Mouse (Mus musculus) urinary bladder, postnatal 36 days (tissue): ENCODE data around the gene Tmprss6.

Experiments
- DNase-seq, 2 experiments: peaks; one replicate each; pipeline ENCODE4 v3.0.0; 2022; ENCODE audit warnings: low spot score in 2 of 2, mixed read lengths in 1 of 2

Gene Tmprss6

GRCm38 (mm10) chr15:78468379-78468937, at the start of gene Tmprss6:
Gene Tmprss6 (minus strand): TSS chr15:78468634.
- DNase-seq: no peak

- no peak for DNase-seq
These were observed 49.8 kb upstream of the Tmprss6 start for GRCm38 (mm10) chr15:78518221-78518620.

DNA sequence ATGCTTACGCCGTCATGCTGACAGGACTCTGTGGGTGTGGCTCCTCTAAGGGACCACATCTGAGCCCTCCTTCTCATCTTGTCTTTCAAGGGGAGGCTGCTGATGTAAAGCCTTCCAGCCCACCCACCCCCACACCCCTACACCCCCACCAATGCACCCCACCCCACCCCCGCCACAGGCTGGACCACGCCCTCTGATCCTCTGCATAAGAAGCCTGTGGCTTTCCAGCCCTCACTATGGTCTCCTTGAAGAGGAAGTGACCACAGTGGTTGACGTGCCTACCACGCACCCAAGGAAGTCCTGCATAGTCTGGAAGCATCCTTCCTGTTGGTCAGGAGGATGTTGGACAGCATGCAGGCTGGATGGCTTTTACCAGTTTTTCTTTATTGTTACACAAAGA, 47.3 kb upstream of the Tmprss6 start:
- DNase-seq: no peak

DNA sequence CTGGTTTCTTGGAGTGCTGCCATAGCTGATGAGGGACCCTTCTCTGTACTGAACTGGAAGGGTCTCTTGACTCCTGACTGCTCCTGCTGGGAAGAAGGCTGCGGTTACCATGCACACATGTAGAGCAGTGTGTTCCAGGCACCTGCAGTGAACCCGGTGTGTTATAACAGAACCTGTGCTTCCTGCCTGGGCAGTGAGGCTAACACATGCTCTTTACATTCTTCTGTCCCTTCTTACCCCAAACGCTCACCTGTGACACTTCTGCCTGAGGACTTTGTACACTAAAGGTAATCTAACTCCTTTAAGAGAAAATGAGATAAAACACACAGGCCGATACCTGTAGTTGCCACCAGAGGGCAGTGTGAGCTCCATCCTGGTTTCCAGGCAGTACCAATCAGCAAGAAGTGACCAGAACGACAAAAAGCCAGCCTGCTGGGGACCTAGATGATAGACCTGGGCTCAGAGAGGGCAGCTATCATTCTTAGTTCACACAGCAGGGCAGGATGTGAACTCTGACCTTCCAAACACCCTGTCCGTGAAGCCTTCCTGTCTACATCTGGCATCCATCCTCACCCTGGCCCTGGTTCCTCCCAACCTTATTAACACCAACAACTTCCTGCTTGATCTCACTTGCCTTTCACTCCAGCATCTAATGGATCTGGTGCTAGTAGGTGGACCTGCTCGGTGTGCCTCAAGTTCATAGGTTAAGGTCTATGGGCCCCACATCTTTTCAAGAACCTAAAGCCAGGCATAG, 46.1 kb upstream of the Tmprss6 start:
- DNase-seq: peak; percentile 67 to 77

DNA sequence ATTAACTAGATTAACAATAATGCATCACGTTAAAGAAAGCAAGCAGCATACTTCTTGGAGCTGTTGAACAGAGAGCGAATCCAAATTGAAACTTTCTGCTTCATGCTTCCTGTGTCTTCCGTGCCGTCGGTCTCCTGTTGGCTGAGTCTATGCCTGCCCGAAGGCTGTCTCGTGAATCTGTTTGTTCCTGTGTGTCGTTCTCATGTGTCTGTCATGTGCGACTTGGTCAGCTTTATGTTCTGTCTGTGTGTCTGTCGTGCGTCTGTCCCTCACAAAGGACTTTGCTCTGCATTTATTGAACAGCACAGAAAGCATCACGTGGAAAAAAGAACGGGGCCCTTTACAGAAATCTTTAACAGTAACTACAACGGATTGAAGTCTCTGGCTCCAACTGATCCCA, 44.6 kb upstream of the Tmprss6 start:
- no peak for DNase-seq

DNA sequence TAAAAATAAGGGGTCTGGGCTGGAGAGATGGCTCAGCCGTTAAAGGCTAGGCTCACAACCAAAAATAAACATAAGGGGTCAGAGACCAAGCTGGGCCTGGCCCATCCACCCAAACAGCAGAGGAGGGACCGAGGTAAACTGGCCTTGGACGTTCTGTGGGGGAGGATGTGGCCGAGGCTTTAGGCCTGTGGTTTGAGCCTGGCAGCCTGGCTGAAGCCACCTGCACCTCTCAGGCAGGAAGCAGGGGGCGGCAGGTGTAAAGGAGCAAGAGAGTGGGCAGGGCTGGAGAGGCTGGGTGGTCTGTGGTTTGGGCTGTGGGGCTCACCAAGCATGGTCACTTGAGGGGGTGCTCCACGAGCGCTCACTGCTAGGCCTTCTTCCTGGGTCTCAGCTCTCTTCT, 43.5 kb upstream of the Tmprss6 start:
- no peak for DNase-seq

DNA sequence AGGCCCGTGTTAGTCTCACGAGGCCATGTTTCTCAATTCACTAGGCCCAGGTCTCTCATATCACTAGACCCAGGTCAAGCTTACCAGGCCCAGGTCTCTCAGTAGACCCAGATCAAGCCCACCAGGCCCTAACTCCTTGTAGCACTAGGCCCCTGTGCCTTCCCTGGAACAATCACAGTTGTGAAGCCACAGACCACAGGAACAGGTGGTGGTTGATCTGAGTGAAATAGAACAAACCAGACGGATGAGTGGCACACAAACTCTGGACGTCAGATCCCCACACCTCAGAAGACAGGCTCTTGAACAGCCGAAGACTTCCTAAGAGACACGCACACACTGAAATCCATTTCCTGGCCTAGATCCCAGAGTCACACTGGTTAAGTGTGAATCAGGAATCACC, 42.3 kb upstream of the Tmprss6 start:
- no peak for DNase-seq

GRCm38 (mm10) chr15:78510121-78510576, 41.7 kb upstream of the Tmprss6 start:
- no peak for DNase-seq

GRCm38 (mm10) chr15:78509297-78509899, 41.0 kb upstream of the Tmprss6 start:
- DNase-seq: no peak

DNA sequence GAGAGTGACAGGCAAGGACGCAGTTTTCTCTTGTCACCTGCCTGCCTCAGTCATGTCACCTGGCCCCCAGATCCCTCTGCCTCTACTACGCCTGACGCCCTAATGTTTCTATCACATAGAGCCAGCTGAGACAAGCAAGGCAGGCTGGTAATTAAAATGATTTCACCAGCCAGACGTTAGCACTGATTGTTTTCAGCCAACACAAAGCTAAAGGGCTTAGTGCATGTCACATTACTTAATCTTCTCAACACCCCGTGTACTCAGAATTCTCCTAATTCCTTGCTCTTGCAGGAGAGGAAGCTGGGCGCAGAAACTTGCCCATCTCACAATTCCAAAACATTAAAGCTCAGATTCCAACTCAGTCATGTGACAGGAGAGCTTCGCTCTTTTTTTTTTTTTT, 40.0 kb upstream of the Tmprss6 start:
- DNase-seq: no peak

DNA sequence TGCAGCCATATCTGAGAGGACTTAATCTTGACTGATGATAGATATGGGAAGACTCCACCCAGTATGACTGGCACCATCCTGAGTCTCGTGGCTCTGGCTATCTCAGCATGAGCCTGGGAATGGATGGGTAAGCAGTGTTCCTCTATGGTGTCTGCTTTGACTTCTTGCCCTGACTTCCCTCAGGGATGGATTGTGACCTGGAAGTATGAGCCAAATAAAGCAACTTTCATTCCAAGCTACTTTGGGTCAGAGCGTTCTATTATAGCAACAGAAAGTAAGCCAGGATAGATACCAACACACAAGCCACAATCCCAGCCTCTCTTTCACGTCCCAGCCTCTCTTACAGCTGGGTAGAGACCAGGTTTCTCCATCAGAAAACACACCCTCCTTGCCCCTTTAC, 37.1 kb upstream of the Tmprss6 start:
- no peak for DNase-seq

- no peak for DNase-seq
These were observed 36.4 kb upstream of the Tmprss6 start for GRCm38 (mm10) chr15:78504816-78505215.

DNA sequence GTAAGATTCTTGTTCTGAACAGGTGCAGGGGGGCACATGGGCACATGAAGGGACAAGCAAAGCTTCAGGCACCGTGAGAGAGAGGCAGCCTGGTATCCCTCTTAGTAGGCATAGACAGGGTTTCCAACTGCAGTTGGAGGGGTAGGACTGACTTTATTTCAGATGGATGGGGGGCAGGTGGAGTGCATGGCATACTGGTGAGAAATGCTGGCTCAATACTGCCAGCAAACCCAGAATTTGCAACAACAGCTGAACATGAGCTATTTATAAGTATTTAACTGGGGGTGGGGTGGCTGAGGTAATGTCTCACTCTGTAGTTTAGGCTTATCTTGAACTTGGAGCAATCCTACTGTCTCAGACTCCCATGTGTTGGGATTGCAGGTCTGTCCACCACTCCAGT, 35.6 kb upstream of the Tmprss6 start:
- no peak for DNase-seq

DNA sequence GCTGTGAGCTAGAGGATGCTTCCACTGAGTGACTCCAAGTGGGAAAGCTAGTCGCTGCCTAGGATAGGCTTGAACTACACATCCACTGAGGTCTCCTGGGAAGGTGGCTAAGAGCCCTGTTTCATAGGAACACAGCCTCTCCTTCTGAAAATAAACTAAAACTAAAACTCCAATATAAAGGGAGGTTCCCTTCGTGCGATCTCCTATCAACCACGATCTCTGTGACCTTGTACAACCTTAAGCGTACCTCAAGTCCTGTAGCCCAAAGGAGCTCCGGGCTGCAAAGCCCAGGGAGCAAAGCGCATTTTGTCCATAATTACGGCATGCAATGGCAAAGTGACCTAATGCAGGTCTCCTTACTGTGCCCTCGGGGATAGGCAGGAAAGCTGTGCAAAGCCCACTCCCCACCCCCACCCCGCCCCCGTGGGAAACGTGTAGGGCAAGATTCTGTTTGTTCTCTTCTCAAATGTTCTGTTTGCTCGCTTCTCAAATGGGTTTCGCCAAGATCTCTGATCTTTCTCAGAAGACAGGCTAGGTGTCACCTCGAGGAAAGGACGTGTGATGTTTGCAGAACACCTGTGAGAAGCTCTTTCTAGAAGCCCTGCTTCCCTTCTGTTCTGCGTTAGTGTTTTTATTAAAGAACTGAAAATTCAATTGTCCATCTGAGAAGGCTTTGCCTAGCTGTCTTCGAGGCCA, 34.2 kb upstream of the Tmprss6 start:
- no peak for DNase-seq

- no peak for DNase-seq
These were observed 26.6 kb upstream of the Tmprss6 start, which contains the start of gene Il2rb for GRCm38 (mm10) chr15:78494968-78495406. Gene Il2rb (minus strand): TSS chr15:78495271.

- DNase-seq: no peak
These were observed 25.1 kb upstream of the Tmprss6 start for GRCm38 (mm10) chr15:78493401-78494010.

DNA sequence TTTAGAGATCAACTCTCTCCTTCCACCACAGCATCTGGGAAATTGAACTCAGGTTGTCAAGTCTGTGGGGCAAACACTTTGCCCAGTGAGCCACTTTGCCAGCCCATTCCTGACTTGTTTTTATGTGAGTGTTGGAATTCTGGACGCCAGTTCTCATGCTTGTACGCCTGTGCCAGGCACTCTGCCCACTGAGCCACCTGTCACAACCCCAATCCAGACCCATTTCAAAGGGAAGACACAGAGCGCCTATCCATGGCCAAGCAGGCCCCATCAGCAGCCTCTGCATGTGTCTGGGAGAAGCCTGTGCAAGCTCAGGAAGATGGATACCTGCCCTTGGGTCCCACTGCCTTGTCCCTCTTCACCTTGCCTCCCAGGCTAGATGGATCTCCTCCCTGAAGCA, 22.9 kb upstream of the Tmprss6 start:
- DNase-seq: no peak

- no peak for DNase-seq
These were observed 21.5 kb upstream of the Tmprss6 start for GRCm38 (mm10) chr15:78489906-78490305.

- no peak for DNase-seq
These were observed 20.8 kb upstream of the Tmprss6 start for GRCm38 (mm10) chr15:78489248-78489647.

DNA sequence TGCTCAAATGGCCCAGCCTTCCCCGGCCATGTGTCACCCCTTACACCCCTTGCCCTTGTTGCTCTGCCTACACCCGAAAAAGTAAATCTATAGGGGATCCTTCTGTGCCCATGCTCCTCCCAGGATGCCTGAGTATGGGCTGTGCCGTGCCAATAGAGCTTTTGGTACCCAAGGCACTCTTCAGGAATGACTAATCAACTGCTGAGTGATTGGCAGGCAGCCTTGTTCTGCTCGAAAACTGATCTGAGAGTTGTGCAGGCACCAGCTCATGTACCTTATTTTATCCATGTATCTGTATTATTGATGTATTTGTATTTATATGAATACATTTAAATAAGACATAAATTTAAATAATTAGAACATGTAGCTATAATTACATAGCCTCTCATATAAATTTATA, 18.6 kb upstream of the Tmprss6 start:
- DNase-seq: no peak

DNA sequence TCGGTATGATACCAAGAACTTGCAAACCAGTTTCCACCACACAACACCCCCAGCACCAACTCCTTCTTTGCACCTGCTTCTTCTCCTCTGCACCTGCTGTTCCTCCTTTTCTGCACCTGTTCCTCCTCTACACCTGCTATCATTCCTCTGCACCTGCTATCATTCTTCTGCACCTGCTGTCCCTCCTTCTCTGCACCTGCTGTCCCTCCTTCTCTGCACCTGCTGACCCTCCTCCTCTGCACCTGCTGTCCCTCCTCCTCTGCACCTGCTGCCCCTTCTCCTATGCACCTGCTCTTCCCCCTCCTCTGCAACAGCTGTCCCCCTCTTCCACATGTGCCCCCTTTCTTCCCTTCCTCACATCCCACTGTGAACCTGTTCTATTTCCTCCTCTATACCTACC, 18.1 kb upstream of the Tmprss6 start:
- DNase-seq: no peak

DNA sequence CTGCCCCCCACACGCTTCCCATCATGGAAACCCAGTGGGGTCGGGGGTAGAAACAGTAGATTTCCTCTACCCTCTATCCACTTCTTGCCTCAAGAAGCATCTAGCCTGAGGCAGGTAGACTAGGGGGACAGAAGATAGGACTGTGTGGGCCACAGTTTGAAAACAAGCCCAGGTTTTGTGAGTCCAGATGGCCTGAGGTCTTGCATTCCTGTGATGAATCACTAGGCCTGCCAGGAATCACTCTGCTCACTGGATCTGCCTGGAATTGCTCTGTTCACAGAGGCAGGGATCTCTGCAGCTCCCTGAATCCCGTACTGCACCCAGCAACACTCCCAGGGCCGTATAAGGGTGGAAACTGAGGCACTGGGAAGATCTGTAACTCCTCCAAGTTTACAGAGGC, 14.9 kb upstream of the Tmprss6 start:
- DNase-seq: no peak
